Comparison of ENCODE assay signal across 15 mouse cellular contexts in the genomic region with DNA sequence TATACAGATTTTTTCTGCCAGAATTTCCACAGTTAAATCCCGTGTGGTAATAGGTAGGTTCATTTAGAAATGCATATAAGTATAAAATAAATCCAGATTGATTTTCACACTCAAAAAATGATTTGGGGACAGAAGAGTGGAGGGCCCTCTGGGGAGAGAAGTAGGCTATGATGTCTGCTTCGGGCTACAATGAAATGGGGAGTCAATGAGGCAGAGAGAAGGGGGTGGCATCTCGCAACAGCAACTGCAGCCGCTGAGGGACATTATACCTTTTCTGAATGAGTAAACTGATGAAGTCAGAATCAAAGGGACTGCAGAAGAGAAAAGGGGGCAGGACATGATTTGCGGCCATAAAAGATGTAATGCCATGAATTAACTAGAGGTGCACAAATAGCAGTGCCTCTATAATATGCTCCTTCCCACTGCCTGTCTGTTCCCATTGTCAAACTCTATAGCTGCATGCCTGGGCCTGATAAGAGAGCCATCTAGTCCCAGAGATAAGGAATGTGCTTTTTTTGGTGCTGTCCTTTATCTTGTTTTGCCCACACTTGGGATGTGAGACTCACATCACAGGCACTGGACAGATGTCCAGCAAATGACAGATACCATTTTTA. TPM values are rescaled to one million over a fixed set of nuclear protein-coding genes. Genes with fewer than 3 reads are reported as not detected.
DNase-seq lines count a peak whose midpoint lies in the region; ATAC-seq and TF ChIP-seq lines count a peak whose summit lies in the region.
"Had no signal": no experiment of that assay in that cellular context is flagged by ENCODE, and none has a peak within 500 bp of the region (broad histone marks: within the 10 kb centered on the region; RNA-seq: fewer than 3 reads in every experiment).

No protein-coding gene starts in this region.

- WGBS in heart, embryonic 11.5 days (ENCODE audit: insufficient replicate concordance), result 23% methylated on average over 5 of the region's 5 CpGs
- WGBS in heart, adult 2 months, result 28% methylated on average over 5 of the region's 5 CpGs
- 20% methylated on average over 5 of the region's 5 CpGs for WGBS in forebrain, embryonic 12.5 days
- WGBS in hindbrain, postnatal 0 days, result 29% methylated on average over 5 of the region's 5 CpGs
- WGBS in midbrain, postnatal 0 days, result 27% methylated on average over 5 of the region's 5 CpGs
- 25% methylated on average over 5 of the region's 5 CpGs for WGBS in embryonic facial prominence, embryonic 10.5 days

- H3K36me3 ChIP-seq in heart, embryonic 11.5 days (ENCODE audit: control insufficient read depth, insufficient read depth, low read length), result no peaks in the 10 kb centered on the region
- no peaks in the 10 kb centered on the region for H3K36me3 ChIP-seq in heart, adult 2 months (ENCODE audit: control insufficient read depth, insufficient read depth, low read length)
- H3K36me3 ChIP-seq in forebrain, embryonic 12.5 days (replicated peaks), result 0 out of 2 replicates have a peak, but pooled peaks cover 3% of the 10 kb centered on the region
- no peaks in the 10 kb centered on the region for H3K36me3 ChIP-seq in hindbrain, postnatal 0 days (ENCODE audit: insufficient read depth, low read length)
- no peaks in the 10 kb centered on the region for H3K36me3 ChIP-seq in midbrain, postnatal 0 days (ENCODE audit: insufficient read depth, low read length)
- no peaks in the 10 kb centered on the region for H3K36me3 ChIP-seq in embryonic facial prominence, embryonic 10.5 days (replicated peaks)
- H3K36me3 ChIP-seq: limb, embryonic 10.5 days had no signal

- no peaks in the 10 kb centered on the region for H3K9me3 ChIP-seq in heart, embryonic 11.5 days (replicated peaks; ENCODE audit: control insufficient read depth, low read length)
- H3K9me3 ChIP-seq in forebrain, embryonic 12.5 days, result no peaks in the 10 kb centered on the region
- H3K9me3 ChIP-seq in hindbrain, postnatal 0 days (ENCODE audit: low read length), result no peaks in the 10 kb centered on the region
- H3K9me3 ChIP-seq in midbrain, postnatal 0 days (ENCODE audit: low read length), result no peaks in the 10 kb centered on the region
- no peaks in the 10 kb centered on the region for H3K9me3 ChIP-seq in embryonic facial prominence, embryonic 10.5 days
- H3K9me3 ChIP-seq: limb, embryonic 10.5 days had no signal

- TF ChIP-seq CTCF in heart, adult 2 months (IDR thresholded peaks at IDR 0.05), result no peak
- TF ChIP-seq CTCF in hindbrain, postnatal 0 days (IDR thresholded peaks at IDR 0.05; ENCODE audit: low read depth), result no peak
- no peak for TF ChIP-seq CTCF in midbrain, postnatal 0 days (IDR thresholded peaks at IDR 0.05)

- no peak overlapping the region for H3K4me3 ChIP-seq in heart, embryonic 11.5 days (ENCODE audit: low read depth, low read length)
- no peak overlapping the region for H3K4me3 ChIP-seq in heart, adult 2 months
- peak overlapping the region; percentile 25 for H3K4me3 ChIP-seq in forebrain, embryonic 12.5 days (replicated peaks)
- H3K4me3 ChIP-seq in hindbrain, postnatal 0 days (ENCODE audit: low read length), result 0 out of 2 replicates have a peak overlapping the region, but pooled peaks have one; percentile 2
- H3K4me3 ChIP-seq in midbrain, postnatal 0 days (ENCODE audit: low read depth, low read length), result peak overlapping the region; percentile 51; the same call in 1 of the 2 replicates
- no peak overlapping the region for H3K4me3 ChIP-seq in embryonic facial prominence, embryonic 10.5 days
- H3K4me3 ChIP-seq: limb, embryonic 10.5 days had no signal

- peak overlapping the region; percentile 11; the same call in 1 of the 2 replicates for H3K4me2 ChIP-seq in heart, embryonic 11.5 days
- peak overlapping the region; percentile 79 for H3K4me2 ChIP-seq in forebrain, embryonic 12.5 days
- peak overlapping the region; percentile 80 for H3K4me2 ChIP-seq in hindbrain, postnatal 0 days (ENCODE audit: low read depth, low read length)
- peak overlapping the region; percentile 63 for H3K4me2 ChIP-seq in midbrain, postnatal 0 days (ENCODE audit: low read depth, low read length, poor library complexity, severe bottlenecking)

- H3K27me3 ChIP-seq in heart, embryonic 11.5 days (ENCODE audit: control insufficient read depth, insufficient read depth, low read length), result peaks cover 40% of the 10 kb centered on the region
- H3K27me3 ChIP-seq in heart, adult 2 months (ENCODE audit: control insufficient read depth, insufficient read depth, low read length), result peaks cover 11% of the 10 kb centered on the region
- peaks cover 41% of the 10 kb centered on the region for H3K27me3 ChIP-seq in forebrain, embryonic 12.5 days
- H3K27me3 ChIP-seq in hindbrain, postnatal 0 days (ENCODE audit: insufficient read depth, low read length), result peaks cover 41% of the 10 kb centered on the region
- H3K27me3 ChIP-seq in midbrain, postnatal 0 days (ENCODE audit: insufficient read depth, low read length), result peaks cover 4% of the 10 kb centered on the region
- peaks cover 62% of the 10 kb centered on the region for H3K27me3 ChIP-seq in embryonic facial prominence, embryonic 10.5 days (replicated peaks; ENCODE audit: low read depth, poor library complexity, severe bottlenecking)

- no peak overlapping the region for H3K9ac ChIP-seq in heart, embryonic 11.5 days (ENCODE audit: low read depth, low read length)
- H3K9ac ChIP-seq in heart, adult 2 months (ENCODE audit: low read depth, low read length), result no peak overlapping the region
- H3K9ac ChIP-seq in forebrain, embryonic 12.5 days, result 0 out of 2 replicates have a peak overlapping the region, but pooled peaks have one; percentile 30
- no peak overlapping the region for H3K9ac ChIP-seq in hindbrain, postnatal 0 days (replicated peaks; ENCODE audit: low read length)
- H3K9ac ChIP-seq in midbrain, postnatal 0 days (replicated peaks; ENCODE audit: low read length, poor library complexity, severe bottlenecking), result 0 out of 2 replicates have a peak overlapping the region, but pooled peaks have one; percentile 30

- H3K79me2 ChIP-seq in heart, adult 2 months (replicated peaks; ENCODE audit: control insufficient read depth, insufficient read depth, low read length), result no peaks in the 10 kb centered on the region

- ATAC-seq in heart, embryonic 11.5 days (replicated peaks; ENCODE audit: insufficient number of reproducible peaks, low FRiP score, low TSS enrichment), result peak; percentile 61
- no peak for ATAC-seq in forebrain, embryonic 12.5 days (ENCODE audit: low FRiP score)
- no peak for ATAC-seq in hindbrain, postnatal 0 days
- ATAC-seq in midbrain, postnatal 0 days (ENCODE audit: low FRiP score), result no peak

- TF ChIP-seq POLR2A in heart, adult 2 months (IDR thresholded peaks at IDR 0.05; ENCODE audit: insufficient read depth, low read depth, low read length), result no peak

- TF ChIP-seq EP300 in heart, adult 2 months (IDR thresholded peaks at IDR 0.05; ENCODE audit: insufficient read depth, low read depth, low read length), result no peak

- no peak overlapping the region for H3K27ac ChIP-seq in heart, embryonic 11.5 days (ENCODE audit: low read depth, low read length)
- no peak overlapping the region for H3K27ac ChIP-seq in heart, adult 2 months
- H3K27ac ChIP-seq in forebrain, embryonic 12.5 days, result peak overlapping the region; percentile 81
- peak overlapping the region; percentile 11; the same call in 1 of the 2 replicates for H3K27ac ChIP-seq in hindbrain, postnatal 0 days
- peak overlapping the region; percentile 63 for H3K27ac ChIP-seq in midbrain, postnatal 0 days (ENCODE audit: low read depth, low read length)
- no peak overlapping the region for H3K27ac ChIP-seq in embryonic facial prominence, embryonic 10.5 days (replicated peaks)
- H3K27ac ChIP-seq: limb, embryonic 10.5 days had no signal

- intact Hi-C loops in heart, adult 2 months (cut with DNase I), result no loop called here

- H3K4me1 ChIP-seq in heart, embryonic 11.5 days (ENCODE audit: control insufficient read depth, insufficient read depth, low read length), result peaks cover 8% of the 10 kb centered on the region; the same call in 1 of the 2 replicates
- no peaks in the 10 kb centered on the region for H3K4me1 ChIP-seq in heart, adult 2 months (ENCODE audit: control insufficient read depth, insufficient read depth, low read length)
- H3K4me1 ChIP-seq in forebrain, embryonic 12.5 days, result peaks cover 10% of the 10 kb centered on the region; the same call in 1 of the 2 replicates
- H3K4me1 ChIP-seq in hindbrain, postnatal 0 days (ENCODE audit: insufficient read depth, low read length), result no peaks in the 10 kb centered on the region
- no peaks in the 10 kb centered on the region for H3K4me1 ChIP-seq in midbrain, postnatal 0 days (ENCODE audit: insufficient read depth, low read length)
- peaks cover 11% of the 10 kb centered on the region for H3K4me1 ChIP-seq in embryonic facial prominence, embryonic 10.5 days

- no peak for DNase-seq in heart, adult 2 months
- DNase-seq in hindbrain, postnatal 0 days (ENCODE audit: low spot score), result peak; percentile 14
- no peak for DNase-seq in midbrain, postnatal 0 days (ENCODE audit: low spot score)
- no peak for DNase-seq in embryonic facial prominence, embryonic 10.5 days (ENCODE audit: low spot score)
- DNase-seq in left cerebral cortex, adult 18-20 months (ENCODE audit: low spot score in 2 of 2), result no peak
- no peak for DNase-seq in layer of hippocampus, adult 9-11 months
- DNase-seq: adrenal gland, postnatal 25 days; cerebellum, adult 11 months; heart, postnatal 4 days; thymus, adult 18-20 months had no signal

RNA-seq across cellular contexts. Expression of a gene that starts 5.9 kb away (rescaled TPM):
- 0.03 and 0.07 TPM in 2 replicates for polyA plus RNA-seq in heart, embryonic 11.5 days (2014; fragmentation: Nextera tagmentation; extraction: Ambion mirVana)
- not detected for total RNA-seq in heart, adult 2 months (2021)
- polyA plus RNA-seq in heart, adult 2 months (2012; rRNA removed), result not detected in 2 replicates
- 73.0 and 80.6 TPM in 2 replicates for polyA plus RNA-seq in forebrain, embryonic 12.5 days (2016; fragmentation: Nextera tagmentation; extraction: Ambion mirVana)
- total RNA-seq in hindbrain, postnatal 0 days (2014; rRNA removed), result 34.9 and 40.0 TPM in 2 replicates
- 46.1 and 48.3 TPM in 2 replicates for polyA plus RNA-seq in hindbrain, postnatal 0 days (2015; fragmentation: Nextera tagmentation; extraction: Ambion mirVana)
- 49.4 and 77.6 TPM in 2 replicates for total RNA-seq in midbrain, postnatal 0 days (2014; rRNA removed)
- polyA plus RNA-seq in midbrain, postnatal 0 days (2015; fragmentation: Nextera tagmentation; extraction: Ambion mirVana), result 43.2 and 52.6 TPM in 2 replicates
- 1.7 and 3.4 TPM in 2 replicates for polyA plus RNA-seq in embryonic facial prominence, embryonic 10.5 days (2016; fragmentation: Nextera tagmentation; extraction: Ambion mirVana)
- 100 to 1,000 TPM; 107 to 116 TPM for total RNA-seq in left cerebral cortex, adult 18-20 months (2021)
- total RNA-seq: adrenal gland, postnatal 25 days; heart, postnatal 4 days; monocyte, adult 5-6 weeks had no signal
- polyA plus RNA-seq: kidney, embryonic 14.5 days had no signal

Comparison
In these comparisons a context has a peak if more than half of its experiments do, and no peak if none do; other contexts are left out.
1. H3K27ac ChIP-seq: peak in forebrain, embryonic 12.5 days (single experiment), hindbrain, postnatal 0 days (single experiment) and midbrain, postnatal 0 days (single experiment); none in heart, embryonic 11.5 days (single experiment), heart, adult 2 months (single experiment) and embryonic facial prominence, embryonic 10.5 days (single experiment).
2. H3K4me2 ChIP-seq: peak in every context shown above with its lines; median percentile 80 in hindbrain, postnatal 0 days; 79 in forebrain, embryonic 12.5 days; 63 in midbrain, postnatal 0 days; 11 in heart, embryonic 11.5 days.
3. H3K4me3 ChIP-seq: peak in forebrain, embryonic 12.5 days (single experiment), hindbrain, postnatal 0 days (single experiment) and midbrain, postnatal 0 days (single experiment); none in heart, embryonic 11.5 days (single experiment), heart, adult 2 months (single experiment) and embryonic facial prominence, embryonic 10.5 days (single experiment).
4. H3K9ac ChIP-seq: peak in forebrain, embryonic 12.5 days (single experiment) and midbrain, postnatal 0 days (single experiment); none in heart, embryonic 11.5 days (single experiment), heart, adult 2 months (single experiment) and hindbrain, postnatal 0 days (single experiment).
5. RNA of a gene that starts 5.9 kb away (polyA plus RNA-seq): 73.0 to 80.6 TPM in forebrain, embryonic 12.5 days, 43.2 to 52.6 TPM in midbrain, postnatal 0 days and 46.1 to 48.3 TPM in hindbrain, postnatal 0 days; 1.7 to 3.4 TPM in embryonic facial prominence, embryonic 10.5 days, 0.03 to 0.07 TPM in heart, embryonic 11.5 days and not detected in heart, adult 2 months; every median in the first group is over 10 times any median in the second.